Mouse (Mus musculus): ENCODE results near the gene Itprid2. TPM values are rescaled to one million over a fixed set of nuclear protein-coding genes. Genes with fewer than 3 reads are reported as not detected.
"Not testable (repeated sequence)": the region's sequence is repeated elsewhere in the genome, so short reads cannot be mapped to it uniquely, and the experiment has no call there.

Gene Itprid2
- total RNA-seq (2017) = 35.9 and 36.2 TPM in 2 replicates

- ATAC-seq (ENCODE audit: extremely low read depth, insufficient number of reproducible peaks, low FRiP score, poor library complexity, severe bottlenecking) = peak; percentile 96
Measured at GRCm38 (mm10) chr2:79634528-79635400, at the start of gene Itprid2. Gene Itprid2, plus strand, starts transcription at chr2:79635352.

- no peak for ATAC-seq (ENCODE audit: extremely low read depth, insufficient number of reproducible peaks, low FRiP score, poor library complexity, severe bottlenecking)
Measured at GRCm38 (mm10) chr2:79596177-79596576, 39.0 kb upstream of the Itprid2 start.

GRCm38 (mm10) chr2:79597090-79597489 is 38.1 kb upstream of the Itprid2 start:
- no peak for ATAC-seq (ENCODE audit: extremely low read depth, insufficient number of reproducible peaks, low FRiP score, poor library complexity, severe bottlenecking)

GRCm38 (mm10) chr2:79601109-79601508 is 34.0 kb upstream of the Itprid2 start:
- not testable (repeated sequence) for ATAC-seq (ENCODE audit: extremely low read depth, insufficient number of reproducible peaks, low FRiP score, poor library complexity, severe bottlenecking)

- ATAC-seq (ENCODE audit: extremely low read depth, insufficient number of reproducible peaks, low FRiP score, poor library complexity, severe bottlenecking) = no peak
Measured at GRCm38 (mm10) chr2:79601691-79602116, 33.4 kb upstream of the Itprid2 start.

- ATAC-seq (ENCODE audit: extremely low read depth, insufficient number of reproducible peaks, low FRiP score, poor library complexity, severe bottlenecking) = no peak
Measured at GRCm38 (mm10) chr2:79602306-79602705, 32.8 kb upstream of the Itprid2 start.

- ATAC-seq (ENCODE audit: extremely low read depth, insufficient number of reproducible peaks, low FRiP score, poor library complexity, severe bottlenecking) = no peak
Measured at GRCm38 (mm10) chr2:79603363-79603762, 31.8 kb upstream of the Itprid2 start.

- no peak for ATAC-seq (ENCODE audit: extremely low read depth, insufficient number of reproducible peaks, low FRiP score, poor library complexity, severe bottlenecking)
Measured at GRCm38 (mm10) chr2:79606033-79606432, 29.1 kb upstream of the Itprid2 start.

- ATAC-seq (ENCODE audit: extremely low read depth, insufficient number of reproducible peaks, low FRiP score, poor library complexity, severe bottlenecking) = no peak
Measured at GRCm38 (mm10) chr2:79607181-79607580, 28.0 kb upstream of the Itprid2 start.

- ATAC-seq (ENCODE audit: extremely low read depth, insufficient number of reproducible peaks, low FRiP score, poor library complexity, severe bottlenecking) = no peak
Measured at GRCm38 (mm10) chr2:79608301-79609074, 26.7 kb upstream of the Itprid2 start.

- no peak for ATAC-seq (ENCODE audit: extremely low read depth, insufficient number of reproducible peaks, low FRiP score, poor library complexity, severe bottlenecking)
Measured at GRCm38 (mm10) chr2:79610894-79611293, 24.3 kb upstream of the Itprid2 start.

- no peak for ATAC-seq (ENCODE audit: extremely low read depth, insufficient number of reproducible peaks, low FRiP score, poor library complexity, severe bottlenecking)
Measured at GRCm38 (mm10) chr2:79618145-79618544, 17.0 kb upstream of the Itprid2 start.

- no peak for ATAC-seq (ENCODE audit: extremely low read depth, insufficient number of reproducible peaks, low FRiP score, poor library complexity, severe bottlenecking)
Measured at GRCm38 (mm10) chr2:79618614-79619568, 16.3 kb upstream of the Itprid2 start.

GRCm38 (mm10) chr2:79623256-79623655 is 11.9 kb upstream of the Itprid2 start:
- no peak for ATAC-seq (ENCODE audit: extremely low read depth, insufficient number of reproducible peaks, low FRiP score, poor library complexity, severe bottlenecking)

- ATAC-seq (ENCODE audit: extremely low read depth, insufficient number of reproducible peaks, low FRiP score, poor library complexity, severe bottlenecking) = no peak
Measured at GRCm38 (mm10) chr2:79627624-79628023, 7.5 kb upstream of the Itprid2 start.

- ATAC-seq (ENCODE audit: extremely low read depth, insufficient number of reproducible peaks, low FRiP score, poor library complexity, severe bottlenecking) = no peak
Measured at GRCm38 (mm10) chr2:79630231-79630630, 4.9 kb upstream of the Itprid2 start.

- peak; percentile 52 for ATAC-seq (ENCODE audit: extremely low read depth, insufficient number of reproducible peaks, low FRiP score, poor library complexity, severe bottlenecking)
Measured at GRCm38 (mm10) chr2:79635426-79636291, 507 bp downstream of the Itprid2 start.

- ATAC-seq (ENCODE audit: extremely low read depth, insufficient number of reproducible peaks, low FRiP score, poor library complexity, severe bottlenecking) = no peak
Measured at GRCm38 (mm10) chr2:79638924-79639323, 3.8 kb downstream of the Itprid2 start.

Measured in neutrophil, adult 5-6 weeks (primary cell).